Mouse (Mus musculus) thymus, adult 2 months (tissue): ENCODE measurements at regions not wholly inside any gene's neighbourhood (a gene's known extent, or its start where the extent isn't known, plus 50 kb on each side); places are given as distances from the start of the nearest gene placed in this dataset.

ENCODE experiments used
- CTCF ChIP-seq: fragments of 200-500 bp; IDR thresholded peaks from 2 replicates; pipeline ENCODE4 v1.5.1; 2012; ENCODE audit warnings: mild to moderate bottlenecking, control low read depth, low read length, moderate library complexity, borderline replicate concordance; ENCODE audit not compliant: control insufficient read depth, poor library complexity, insufficient read depth; ENCODE audit errors: extremely low read depth
- POLR2A ChIP-seq: fragments of 200-500 bp; IDR thresholded peaks from 2 replicates; pipeline ENCODE4 v1.6.1; 2012; ENCODE audit warnings: mild to moderate bottlenecking, low read length, control low read depth, moderate library complexity; ENCODE audit not compliant: control insufficient read depth, poor library complexity, insufficient read depth; ENCODE audit errors: extremely low read depth

GRCm38 (mm10) chr13:82007222-82007621 is 224.3 kb downstream of the Cetn3 start:
- TF ChIP-seq POLR2A (no peak), CTCF (no peak)
